Mouse (Mus musculus): ENCODE results near the gene Fbxl12.

Fbxl12 gene

DNA sequence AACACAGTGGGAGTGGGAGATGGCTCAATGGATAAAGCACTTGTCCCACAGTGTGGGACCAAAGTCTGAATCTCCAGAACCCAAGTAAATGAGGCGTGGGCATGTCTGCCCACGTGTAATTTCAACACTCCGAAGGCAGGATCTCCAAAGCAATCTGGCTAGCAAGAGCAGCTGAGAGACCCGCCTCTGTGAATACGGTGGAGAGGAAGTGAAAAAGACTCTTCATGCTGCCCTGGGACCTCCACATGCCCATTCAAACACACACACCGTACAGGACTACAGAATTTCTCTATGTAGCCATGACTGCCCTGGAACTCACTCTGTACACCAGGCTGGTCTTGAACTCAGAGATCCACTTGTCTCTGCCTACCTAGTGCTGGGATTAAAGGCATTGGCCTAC, 43.3 kb downstream of the Fbxl12 start:
- in situ Hi-C loops (cut with MboI, MseI): loop anchor here in 1 of 2 experiments (5.0 kb wide), 1 partner anchor 106 kb away; no protein-coding TSS in a partner anchor

DNA sequence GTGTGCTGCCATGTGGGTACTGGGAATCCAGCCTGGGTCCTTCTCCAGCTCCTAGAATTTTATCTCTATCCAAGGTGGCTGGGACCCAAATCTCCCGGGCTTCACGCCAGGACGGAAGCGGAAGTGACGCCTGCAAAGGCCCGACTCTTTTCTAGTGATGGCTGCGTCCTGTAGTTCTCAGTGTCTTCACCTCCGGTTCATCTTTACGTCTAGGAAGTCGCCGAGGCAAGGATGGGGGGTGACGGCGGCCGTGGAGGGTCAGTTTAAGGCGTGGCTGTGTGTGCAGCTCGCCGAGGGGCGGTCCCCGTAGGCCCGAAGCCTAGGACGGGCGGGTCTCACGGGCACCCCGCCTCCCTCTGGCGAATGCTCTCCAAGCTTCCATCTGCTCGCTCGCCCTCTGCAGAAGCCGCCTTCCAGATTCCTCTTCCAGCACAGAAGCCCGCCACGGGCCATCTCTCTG, 63.4 kb downstream of the Fbxl12 start, which contains the start of gene Zfp846:
TSS of gene Zfp846 (plus strand) at position 117 of the 460 bp plus-strand sequence.
- in situ Hi-C loops (cut with MboI, MseI): loop anchor here (5.0 kb wide), 1 partner anchor 61 kb away; the partner anchor contains the start of genes Fbxl12 (in 2 of the 2) and Ubl5 (in 2 of the 2)

DNA sequence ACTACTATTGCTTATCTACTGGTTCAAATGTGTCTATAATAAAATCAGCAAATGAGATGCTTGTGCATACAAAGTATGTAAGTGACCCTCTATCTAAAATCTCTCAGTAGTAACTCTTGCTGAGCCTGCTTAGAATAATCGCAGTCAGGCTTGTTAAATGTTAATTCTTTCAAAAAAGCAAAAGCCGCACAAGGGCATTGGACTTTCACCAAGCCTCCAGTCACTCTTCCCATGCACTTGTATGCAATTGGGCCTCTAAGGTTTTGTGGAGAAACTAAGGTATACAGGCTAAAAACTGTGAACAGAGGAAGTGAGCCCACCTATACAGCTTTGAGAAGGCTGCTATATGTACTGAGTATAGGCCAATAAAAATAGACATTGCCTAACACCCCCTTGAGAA, 68.0 kb downstream of the Fbxl12 start:
- in situ Hi-C loops (cut with MboI, MseI): no loop called here

DNA sequence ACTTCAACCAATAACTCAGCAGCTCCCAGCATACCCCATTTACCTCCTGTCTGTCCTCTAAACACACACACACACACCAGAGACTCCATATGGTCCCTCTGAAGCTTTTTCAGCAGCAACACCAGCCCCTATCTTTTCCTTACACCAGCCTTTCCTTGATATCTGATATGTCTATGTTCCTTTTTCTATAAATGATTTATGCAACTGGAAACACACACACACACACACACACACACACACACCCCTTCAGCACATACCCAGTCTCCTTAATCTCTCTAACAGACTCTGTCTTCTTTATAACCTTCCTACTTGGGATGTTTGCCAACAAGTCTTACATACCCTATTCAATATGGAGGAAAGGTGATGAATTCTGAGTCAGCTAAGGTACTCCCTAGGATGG, 73.5 kb downstream of the Fbxl12 start:
- in situ Hi-C loops (cut with MboI, MseI): loop anchor here in 1 of 2 experiments (25.0 kb wide), 1 partner anchor 434 kb away; the partner anchor contains the start of gene Olfr869
